Mouse (Mus musculus) myocyte (in vitro differentiated cells): ENCODE data around the gene Gm10100.

ENCODE experiments used
- CEBPB ChIP-seq: IDR thresholded peaks from 2 replicates; pipeline ENCODE4 v1.6.1; 2011; ENCODE audit warnings: mild to moderate bottlenecking, moderate library complexity; ENCODE audit not compliant: poor library complexity, insufficient read depth, severe bottlenecking
- E2F4 ChIP-seq: IDR thresholded peaks from one replicate; pipeline ENCODE4 v1.6.1; 2011; ENCODE audit warnings: mild to moderate bottlenecking, control low read depth, moderate library complexity; ENCODE audit not compliant: insufficient read depth
- MAX ChIP-seq: IDR thresholded peaks from one replicate; pipeline ENCODE4 v1.6.1; 2011; ENCODE audit warnings: low read depth, mild to moderate bottlenecking, control low read depth
- MYOD1 ChIP-seq, 3 experiments: IDR thresholded peaks; one replicate each; pipeline ENCODE4 v1.6.1; 2011; ENCODE audit warnings: control low read depth in 2 of 3, low read depth in 2 of 3, mild to moderate bottlenecking in 2 of 3, moderate library complexity in 1 of 3; ENCODE audit not compliant: insufficient read length in 2 of 3, control insufficient read depth in 1 of 3
- MYOG ChIP-seq, 3 experiments: IDR thresholded peaks; one replicate each; pipeline ENCODE4 v1.6.1; 2011; ENCODE audit warnings: control low read depth in 2 of 3, low read depth in 2 of 3, mild to moderate bottlenecking in 2 of 3; ENCODE audit not compliant: insufficient read length in 2 of 3, control insufficient read depth in 1 of 3, insufficient read depth in 1 of 3
- POLR2A ChIP-seq: IDR thresholded peaks from one replicate; pipeline ENCODE4 v1.6.1; 2011; ENCODE audit warnings: low read depth, mild to moderate bottlenecking, control low read depth, moderate library complexity; ENCODE audit not compliant: insufficient read length
- POLR2AphosphoS2 ChIP-seq: IDR thresholded peaks from one replicate; pipeline ENCODE4 v1.6.1; 2011; ENCODE audit warnings: low read depth, control low read depth; ENCODE audit not compliant: insufficient read length
- REST ChIP-seq: IDR thresholded peaks from one replicate; pipeline ENCODE4 v1.6.1; 2011; ENCODE audit warnings: mild to moderate bottlenecking, control low read depth, moderate library complexity; ENCODE audit not compliant: insufficient read depth, insufficient read length
- TCF12 ChIP-seq: IDR thresholded peaks from one replicate; pipeline ENCODE4 v1.6.1; 2011; ENCODE audit warnings: mild to moderate bottlenecking, control low read depth; ENCODE audit not compliant: poor library complexity, insufficient read depth, severe bottlenecking
- USF1 ChIP-seq: IDR thresholded peaks from one replicate; pipeline ENCODE4 v1.6.1; 2011; ENCODE audit warnings: low read depth, mild to moderate bottlenecking, control low read depth, moderate library complexity

GRCm38 (mm10) chr10:77709831-77710230 is 16.5 kb upstream of the Gm10100 start:
- no peak for TF ChIP-seq POLR2A
- no peak for TF ChIP-seq POLR2AphosphoS2
- TF ChIP-seq MAX: no peak
- TF ChIP-seq MYOG (IDR thresholded peaks at IDR 0.05; ENCODE audit: control insufficient read depth in 1 of 3, insufficient read depth in 1 of 3, insufficient read length in 2 of 3, low read depth in 2 of 3): no peak
- no peak for TF ChIP-seq USF1
- no peak for TF ChIP-seq TCF12
- no peak for TF ChIP-seq MYOD1 (IDR thresholded peaks at IDR 0.05; ENCODE audit: control insufficient read depth in 1 of 3, insufficient read length in 2 of 3, low read depth in 2 of 3)
- no peak for TF ChIP-seq E2F4
- no peak for TF ChIP-seq REST
- no peak for TF ChIP-seq CEBPB
